Mouse (Mus musculus) CH12.LX (cell line): ENCODE measurements around the gene Rasgrf2.

ENCODE experiments used
- CHD2 ChIP-seq: IDR thresholded peaks from 2 replicates; pipeline ENCODE4 v1.6.1; 2011; ENCODE audit warnings: low read length, improper control_type of control experiment
- CTCF ChIP-seq, 2 experiments: IDR thresholded peaks in 1 of 2; conservative IDR thresholded peaks in 1 of 2; 2 replicates each; pipeline ENCODE4 v1.5.1; 2011 to 2012; ENCODE audit warnings: low read depth in 2 of 2, low read length in 2 of 2, improper control_type of control experiment in 1 of 2, inconsistent platforms in 1 of 2, mild to moderate bottlenecking in 1 of 2, moderate library complexity in 1 of 2
- HCFC1 ChIP-seq: IDR thresholded peaks from 2 replicates; pipeline ENCODE4 v1.6.1; 2012; ENCODE audit warnings: low read depth, mild to moderate bottlenecking, inconsistent platforms, low read length, improper control_type of control experiment
- KAT2A ChIP-seq: IDR thresholded peaks from 2 replicates; pipeline ENCODE4 v1.6.1; 2012; ENCODE audit warnings: low read length, improper control_type of control experiment, inconsistent platforms; ENCODE audit not compliant: insufficient replicate concordance
- MAX ChIP-seq: IDR thresholded peaks from 2 replicates; pipeline ENCODE4 v1.6.1; 2011; ENCODE audit warnings: low read length, improper control_type of control experiment
- NRF1 ChIP-seq: IDR thresholded peaks from 2 replicates; pipeline ENCODE4 v1.6.1; 2014; ENCODE audit warnings: low read depth, mild to moderate bottlenecking, inconsistent platforms, low read length, improper control_type of control experiment, moderate library complexity
- POLR2A ChIP-seq: IDR thresholded peaks from 2 replicates; pipeline ENCODE4 v1.6.1; 2011; ENCODE audit warnings: low read depth, mild to moderate bottlenecking, improper control_type of control experiment, low read length
- RCOR1 ChIP-seq: conservative IDR thresholded peaks from 2 replicates; pipeline ENCODE4 v1.6.1; 2012; ENCODE audit warnings: low read depth, mild to moderate bottlenecking, inconsistent platforms, low read length, improper control_type of control experiment

DNA sequence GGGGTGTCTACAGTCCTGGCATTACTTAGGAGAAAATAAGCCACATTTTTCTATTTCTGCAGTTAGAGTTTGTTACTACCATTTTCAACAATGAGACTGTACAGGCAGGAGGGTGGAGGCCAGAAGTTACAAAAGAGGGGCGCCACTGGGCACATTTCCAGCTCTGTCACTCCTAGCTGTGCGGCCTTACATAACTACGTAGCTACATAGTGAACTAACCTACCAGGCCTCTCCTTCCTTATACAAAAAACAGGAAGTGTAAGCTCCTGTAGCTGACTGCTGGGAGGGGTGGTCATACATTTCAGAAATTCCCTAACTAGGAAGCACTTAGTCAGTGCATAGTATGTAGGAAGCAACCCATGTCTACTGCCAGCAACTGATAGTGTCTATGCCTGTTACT is 78.5 kb downstream of the Rasgrf2 start:
- TF ChIP-seq HCFC1, result no peak
- no peak for TF ChIP-seq CTCF (conservative IDR thresholded peaks at IDR 0.05 in 1 of 2, IDR thresholded peaks at IDR 0.05 in 1 of 2; ENCODE audit: low read depth in 2 of 2, low read length in 2 of 2)
- no peak for TF ChIP-seq POLR2A
- TF ChIP-seq NRF1, result no peak
- no peak for TF ChIP-seq MAX
- no peak for TF ChIP-seq KAT2A
- TF ChIP-seq CHD2, result no peak
- no peak for TF ChIP-seq RCOR1
